Mouse (Mus musculus): ENCODE measurements around the gene Ly6g6f.
"Not testable (repeated sequence)": the region's sequence is repeated elsewhere in the genome, so short reads cannot be mapped to it uniquely, and the experiment has no call there.

Ly6g6f gene

GRCm38 (mm10) chr17:35055691-35056495 is 29.5 kb downstream of the Ly6g6f start:
- CTCF ChIA-PET: no interaction called here

GRCm38 (mm10) chr17:35052271-35052798 is 33.1 kb downstream of the Ly6g6f start:
- CTCF ChIA-PET: interaction anchor here (0.5 kb wide), 1 partner anchor 185 kb away, joined by 3 read pairs; no protein-coding TSS in a partner anchor

GRCm38 (mm10) chr17:35051156-35052086 is 34.0 kb downstream of the Ly6g6f start:
- CTCF ChIA-PET: interaction anchor here (0.5 to 0.6 kb wide), 2 partner anchors 14 to 186 kb away, joined by 3 to 4 read pairs; no protein-coding TSS in a partner anchor

- CTCF ChIA-PET: interaction anchor here (0.6 kb wide), 2 partner anchors 13 to 40 kb away, joined by 3 to 4 read pairs; no protein-coding TSS in a partner anchor
Observed at GRCm38 (mm10) chr17:35050126-35050750, 35.2 kb downstream of the Ly6g6f start.

- CTCF ChIA-PET: interaction anchor here (0.6 kb wide), 2 partner anchors 41 to 702 kb away, joined by 3 to 5 read pairs; no protein-coding TSS in a partner anchor
Observed at GRCm38 (mm10) chr17:35049561-35050016, 35.8 kb downstream of the Ly6g6f start, which contains the start of gene Clic1. Gene Clic1, plus strand, starts transcription at chr17:35049966.

GRCm38 (mm10) chr17:35048932-35049440 is 36.4 kb downstream of the Ly6g6f start:
- CTCF ChIA-PET: interaction anchor here (0.6 to 1.0 kb wide), 2 partner anchors 47 to 701 kb away, joined by 3 to 5 read pairs; no protein-coding TSS in a partner anchor

- CTCF ChIA-PET: interaction anchor here (0.8 to 1.5 kb wide), 3 partner anchors 11 to 47 kb away, joined by 3 to 5 read pairs (median 3); partner anchors contain the start of gene Ddah2
Observed at GRCm38 (mm10) chr17:35048149-35048931, 37.1 kb downstream of the Ly6g6f start.

GRCm38 (mm10) chr17:35047688-35048087 is 37.7 kb downstream of the Ly6g6f start:
- CTCF ChIA-PET: interaction anchor here (0.6 to 1.5 kb wide), 4 partner anchors 11 to 181 kb away, joined by 3 to 5 read pairs (median 3); partner anchors contain the start of gene Ddah2

- CTCF ChIA-PET: interaction anchor here (0.6 to 1.5 kb wide), 3 partner anchors 12 to 182 kb away, joined by 3 to 5 read pairs (median 5); partner anchors contain the start of genes Ddah2 and Sapcd1
Observed at GRCm38 (mm10) chr17:35046681-35047455, 38.5 kb downstream of the Ly6g6f start, which contains the start of gene Msh5. Gene Msh5, minus strand, starts transcription at chr17:35046745.

- CTCF ChIA-PET: interaction anchor here (1.3 kb wide), 1 partner anchor 18 kb away, joined by 5 read pairs; the partner anchor contains the start of gene Sapcd1
Observed at GRCm38 (mm10) chr17:35045807-35046680, 39.4 kb downstream of the Ly6g6f start.

GRCm38 (mm10) chr17:35044904-35045806 is 40.3 kb downstream of the Ly6g6f start:
- CTCF ChIA-PET: interaction anchor here (1.3 kb wide), 2 partner anchors 17 to 21 kb away, joined by 3 to 5 read pairs; partner anchors contain the start of gene Sapcd1

- CTCF ChIA-PET: interaction anchor here (1.3 kb wide), 1 partner anchor 20 kb away, joined by 3 read pairs; no protein-coding TSS in a partner anchor
Observed at GRCm38 (mm10) chr17:35043794-35044193, 41.6 kb downstream of the Ly6g6f start.

GRCm38 (mm10) chr17:35039121-35039873 is 46.1 kb downstream of the Ly6g6f start:
- CTCF ChIA-PET: interaction anchor here (0.7 kb wide), 1 partner anchor 206 kb away, joined by 3 read pairs; no protein-coding TSS in a partner anchor

- CTCF ChIA-PET: interaction anchor here (0.6 to 0.7 kb wide), 2 partner anchors 12 to 90 kb away, joined by 3 read pairs; no protein-coding TSS in a partner anchor
Observed at GRCm38 (mm10) chr17:35034896-35035295, 50.5 kb downstream of the Ly6g6f start.

GRCm38 (mm10) chr17:35033703-35034102 is 51.7 kb downstream of the Ly6g6f start:
- CTCF ChIA-PET: not testable (repeated sequence)

Measured in spleen, embryonic (tissue).